Mouse (Mus musculus) gastrocnemius, postnatal 4 days (tissue): Measurements from ENCODE around the gene Ap2b1. TPM values are rescaled to one million over a fixed set of nuclear protein-coding genes. Genes with fewer than 3 reads are reported as not detected.
"Not testable (repeated sequence)": the region's sequence is repeated elsewhere in the genome, so short reads cannot be mapped to it uniquely, and the experiment has no call there.

Experiments
- DNase-seq, 2 experiments: peaks; one replicate each; pipeline ENCODE4 v3.0.0; 2021 to 2022; ENCODE audit warnings: low spot score in 2 of 2, mixed read lengths in 2 of 2
- long read RNA-seq, 2 experiments: library from polyadenylated mRNA; stranded (forward); transcript quantifications; one replicate each; pipeline ENCODE4 v2.0.0; 2021
- total RNA-seq, 2 experiments: library from RNA; stranded (reverse); gene quantifications; 2 replicates each; pipeline ENCODE4 v1.2.3; 2021

Ap2b1 gene
- total RNA-seq, result 10 to 100 TPM; 64.8 to 69.7 TPM
- long read RNA-seq, experiment 1, full-length matches to known transcripts, result 8 of 9 reads
- long read RNA-seq, experiment 1, partial matches to known transcripts, result 0 of 9 reads
- long read RNA-seq, experiment 1, other reads (novel, unspliced or antisense), result 1 of 9 reads
- long read RNA-seq, experiment 2, full-length matches to known transcripts, result 6 of 13 reads
- long read RNA-seq, experiment 2, partial matches to known transcripts, result 1 of 13 reads
- long read RNA-seq, experiment 2, other reads (novel, unspliced or antisense), result 6 of 13 reads

- peak; percentile 75 to 90 for DNase-seq
Observed at GRCm38 (mm10) chr11:83298225-83299195, at the start of gene Ap2b1. TSS of gene Ap2b1 (plus strand) at chr11:83299024.

- DNase-seq, result not testable (repeated sequence)
Observed at GRCm38 (mm10) chr11:83257211-83257610, 41.6 kb upstream of the Ap2b1 start.

- DNase-seq, result no peak
Observed at GRCm38 (mm10) chr11:83262673-83263072, 36.2 kb upstream of the Ap2b1 start.

GRCm38 (mm10) chr11:83263146-83263545 lies 35.7 kb upstream of the Ap2b1 start:
- DNase-seq, result no peak

- DNase-seq, result no peak
Observed at GRCm38 (mm10) chr11:83270842-83271150, 28.0 kb upstream of the Ap2b1 start.

GRCm38 (mm10) chr11:83271151-83271950 lies 27.5 kb upstream of the Ap2b1 start:
- DNase-seq, result peak; percentile 37 to 80

- no peak for DNase-seq
Observed at GRCm38 (mm10) chr11:83271951-83272843, 26.6 kb upstream of the Ap2b1 start.

GRCm38 (mm10) chr11:83276251-83276650 lies 22.6 kb upstream of the Ap2b1 start:
- peak in 1 of 2 experiments; percentile 18 for DNase-seq

GRCm38 (mm10) chr11:83279024-83279423 lies 19.8 kb upstream of the Ap2b1 start:
- DNase-seq, result no peak

- DNase-seq, result peak in 1 of 2 experiments; percentile 26
Observed at GRCm38 (mm10) chr11:83279691-83280090, 19.1 kb upstream of the Ap2b1 start.

GRCm38 (mm10) chr11:83282084-83282483 lies 16.7 kb upstream of the Ap2b1 start:
- no peak for DNase-seq

GRCm38 (mm10) chr11:83285627-83286026 lies 13.2 kb upstream of the Ap2b1 start:
- DNase-seq, result no peak

GRCm38 (mm10) chr11:83286566-83286965 lies 12.3 kb upstream of the Ap2b1 start, which contains the start of gene Slfn14:
TSS of gene Slfn14 (minus strand) at chr11:83286726.
- DNase-seq, result no peak

- DNase-seq, result no peak
Observed at GRCm38 (mm10) chr11:83289036-83289435, 9.8 kb upstream of the Ap2b1 start.

GRCm38 (mm10) chr11:83289633-83290032 lies 9.2 kb upstream of the Ap2b1 start:
- DNase-seq, result no peak

GRCm38 (mm10) chr11:83291375-83292250 lies 7.2 kb upstream of the Ap2b1 start:
- DNase-seq, result peak; percentile 84 to 93

GRCm38 (mm10) chr11:83292251-83292587 lies 6.6 kb upstream of the Ap2b1 start:
- DNase-seq, result no peak

GRCm38 (mm10) chr11:83293182-83293581 lies 5.6 kb upstream of the Ap2b1 start:
- DNase-seq, result no peak

GRCm38 (mm10) chr11:83294133-83294532 lies 4.7 kb upstream of the Ap2b1 start:
- DNase-seq, result no peak
